Mouse (Mus musculus) embryonic facial prominence, embryonic 14.5 days (tissue): ENCODE measurements around the gene Lpcat3. TPM values are rescaled to one million over a fixed set of nuclear protein-coding genes. Genes with fewer than 3 reads are reported as not detected.

ENCODE experiments used
- ATAC-seq: fragments of 200-750 bp; cut with Nextera tagmentation; 2 replicates; pipeline ENCODE4 v1.8.0; 2017; ENCODE audit warnings: low read depth, moderate number of reproducible peaks, moderate TSS enrichment
- DNase-seq: peaks from one replicate; pipeline ENCODE4 v3.0.0-alpha.2; 2015; ENCODE audit warnings: low spot score
- H3K27ac ChIP-seq: fragments of 300-500 bp; sonication (generic); replicated peaks from 2 replicates; pipeline ENCODE4 v1.5.1; 2014; ENCODE audit warnings: low read depth, mild to moderate bottlenecking, low read length, moderate library complexity
- H3K27me3 ChIP-seq: fragments of 300-500 bp; sonication (generic); replicated peaks from 2 replicates; pipeline ENCODE4 v1.6.1; 2014; ENCODE audit warnings: low read length; ENCODE audit not compliant: control insufficient read depth, insufficient read depth
- H3K36me3 ChIP-seq: fragments of 300-500 bp; sonication (generic); 2 replicates; pipeline ENCODE4 v1.6.1; 2014; ENCODE audit warnings: low read length, mixed read lengths; ENCODE audit not compliant: control insufficient read depth, insufficient read depth
- H3K4me1 ChIP-seq: fragments of 300-500 bp; sonication (generic); 2 replicates; pipeline ENCODE4 v1.6.1; 2014; ENCODE audit warnings: antibody characterized with exemption, low read length; ENCODE audit not compliant: control insufficient read depth, insufficient read depth
- H3K4me2 ChIP-seq: fragments of 300-500 bp; sonication (generic); 2 replicates; pipeline ENCODE4 v1.6.1; 2014; ENCODE audit warnings: low read depth, mild to moderate bottlenecking, low read length, moderate library complexity, mixed read lengths
- H3K4me3 ChIP-seq: fragments of 300-500 bp; sonication (generic); 2 replicates; pipeline ENCODE4 v1.5.1; 2014; ENCODE audit warnings: low read depth, mild to moderate bottlenecking, low read length
- H3K9ac ChIP-seq: fragments of 300-500 bp; sonication (generic); 2 replicates; pipeline ENCODE4 v1.6.1; 2014; ENCODE audit warnings: low read depth, mild to moderate bottlenecking, low read length, moderate library complexity, mixed read lengths
- H3K9me3 ChIP-seq: fragments of 300-500 bp; sonication (generic); 2 replicates; pipeline ENCODE4 v1.6.1; 2016; ENCODE audit warnings: low read length; ENCODE audit not compliant: control insufficient read depth
- WGBS: fragments of 180-500 bp; shearing (Covaris S2); extraction: QIAGEN DNeasy Blood & Tissue Kit; methylation state at CpG from one replicate; pipeline ENCODE4 v1.1.7; 2014; 5-methylcytosine and 5-hydroxymethylcytosine counted together
- polyA plus RNA-seq: library from polyadenylated mRNA; unstranded; fragments of >200 nt; fragmentation: Nextera tagmentation; extraction: Ambion mirVana; gene quantifications from 2 replicates; pipeline ENCODE4 v1.2.1, GENCODE M21; 2014

Gene Lpcat3
- polyA plus RNA-seq, 1 experiment from 2014 or later = 48.1 TPM

DNA sequence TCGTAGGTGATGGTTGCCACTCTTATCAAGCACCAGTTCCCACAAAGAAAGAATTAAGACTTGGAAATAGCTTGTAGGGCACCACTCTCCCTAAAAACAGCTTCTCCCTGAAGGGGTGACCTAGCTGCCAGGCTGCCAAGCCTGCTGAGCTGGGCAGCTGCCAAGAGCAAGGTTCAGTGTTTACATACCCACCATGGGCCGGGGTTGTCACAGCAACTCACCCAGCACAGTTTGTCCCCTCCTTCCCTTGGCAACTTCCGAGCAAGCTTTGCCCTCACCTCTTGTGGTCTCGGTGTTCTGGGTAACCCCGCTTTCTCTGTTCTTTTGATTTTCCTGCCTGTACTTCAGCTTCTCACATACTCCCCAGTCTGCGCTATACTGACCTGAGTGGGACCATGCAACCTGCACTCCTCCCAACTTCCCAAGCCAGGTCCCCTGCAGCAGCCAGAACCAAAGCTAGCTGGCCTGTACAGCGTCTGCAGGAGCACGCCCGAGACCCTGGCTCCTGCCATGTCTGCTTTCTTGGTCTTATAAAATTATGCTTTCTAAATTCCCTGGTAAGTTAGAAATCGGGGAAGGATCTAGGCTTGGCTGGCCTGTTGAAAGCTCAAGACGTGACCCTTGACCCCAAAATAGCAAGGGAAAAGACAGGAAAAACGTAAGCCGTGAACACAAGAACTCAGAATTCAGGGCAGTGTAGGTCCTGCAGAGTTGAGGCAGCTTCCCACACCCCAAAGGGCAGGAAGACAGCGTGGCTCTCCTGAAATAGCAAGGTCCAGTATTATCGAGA lies 31.5 kb downstream of the Lpcat3 start:
- Histone ChIP-seq H3K27me3 (no peaks in the 10 kb centered on the region), H3K9me3 (no peaks in the 10 kb centered on the region), H3K9ac (no peak overlapping the region), H3K4me1 (peaks cover 6% of the 10 kb centered on the region; the same call in 1 of the 2 replicates), H3K36me3 (peaks cover 6% of the 10 kb centered on the region; the same call in 1 of the 2 replicates), H3K4me2 (no peak overlapping the region), H3K4me3 (no peak overlapping the region), H3K27ac (no peak overlapping the region)
- DNase-seq (peak; percentile 68), ATAC-seq (peak; percentile 55; the same call in 1 of the 2 replicates)
- WGBS = 62% methylated on average over 15 of the region's 15 CpGs

DNA sequence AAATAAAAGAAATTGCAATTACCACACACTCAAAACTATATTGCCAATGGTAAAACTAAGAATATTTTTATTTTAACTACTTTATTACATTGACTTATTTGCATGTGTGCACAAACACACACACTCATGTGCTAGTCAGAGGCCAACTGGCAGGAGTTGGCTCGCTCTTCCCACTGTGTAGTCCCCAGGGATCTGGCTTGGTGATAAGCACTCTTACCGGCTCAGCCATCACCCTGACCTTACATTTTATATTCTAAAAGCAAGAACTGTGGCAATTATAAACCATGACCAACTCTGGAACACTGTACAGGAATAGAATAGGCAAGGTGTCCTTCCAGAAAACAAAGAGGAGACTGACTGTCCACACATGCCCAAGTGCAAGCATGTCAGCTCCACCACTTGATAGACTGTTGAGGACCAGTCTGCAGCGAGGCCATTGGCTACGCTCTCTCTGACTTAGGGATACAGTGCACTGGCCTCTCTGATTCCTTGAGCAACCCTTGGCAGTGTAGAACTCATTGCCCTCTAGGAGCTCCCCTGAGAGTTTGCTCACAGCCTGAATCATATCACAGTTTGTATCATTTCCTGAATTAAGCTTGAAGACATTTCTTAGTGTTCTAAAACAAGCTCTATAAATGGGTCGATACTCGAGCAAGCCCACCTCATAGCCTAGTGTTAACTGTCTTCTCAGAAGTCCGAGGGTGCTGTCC lies 33.8 kb downstream of the Lpcat3 start:
- H3K4me2 ChIP-seq = no peak overlapping the region
- 88% methylated on average over 7 of the region's 7 CpGs for WGBS

DNA sequence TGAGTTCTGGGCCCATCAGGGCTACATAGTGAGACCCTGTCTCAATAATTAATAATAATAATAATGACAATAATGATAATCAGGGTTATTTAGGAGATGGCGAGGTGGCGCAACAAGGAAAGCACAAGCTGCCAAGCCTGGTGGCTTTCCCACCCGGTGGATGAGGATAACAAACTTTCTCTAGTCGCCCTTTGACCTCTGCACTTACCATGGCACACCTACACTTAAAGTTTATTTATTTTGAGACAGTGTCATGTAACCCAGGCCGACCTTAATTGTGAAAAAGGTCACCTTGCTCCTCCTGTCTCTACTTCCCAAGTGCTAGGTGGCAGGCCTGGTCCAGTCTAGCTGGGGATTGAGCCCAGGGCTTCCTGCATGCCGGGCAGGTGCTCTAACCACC lies 35.9 kb downstream of the Lpcat3 start:
- Histone ChIP-seq H3K9ac (no peak overlapping the region), H3K27me3 (no peaks in the 10 kb centered on the region), H3K27ac (no peak overlapping the region), H3K4me3 (no peak overlapping the region), H3K4me2 (no peak overlapping the region), H3K9me3 (no peaks in the 10 kb centered on the region), H3K4me1 (peaks cover 6% of the 10 kb centered on the region; the same call in 1 of the 2 replicates), H3K36me3 (peaks cover 50% of the 10 kb centered on the region)
- DNase-seq (no peak), ATAC-seq (no peak)
- 79% methylated on average over 6 of the region's 6 CpGs for WGBS

More for the DNA sequence above, 33.8 kb downstream of the Lpcat3 start:
- Histone ChIP-seq H3K4me3 (no peak overlapping the region), H3K9me3 (no peaks in the 10 kb centered on the region), H3K4me1 (peaks cover 6% of the 10 kb centered on the region; the same call in 1 of the 2 replicates), H3K27me3 (no peaks in the 10 kb centered on the region), H3K9ac (no peak overlapping the region), H3K36me3 (peaks cover 29% of the 10 kb centered on the region; the same call in 1 of the 2 replicates), H3K27ac (no peak overlapping the region)
- ATAC-seq = no peak
- DNase-seq = no peak

DNA sequence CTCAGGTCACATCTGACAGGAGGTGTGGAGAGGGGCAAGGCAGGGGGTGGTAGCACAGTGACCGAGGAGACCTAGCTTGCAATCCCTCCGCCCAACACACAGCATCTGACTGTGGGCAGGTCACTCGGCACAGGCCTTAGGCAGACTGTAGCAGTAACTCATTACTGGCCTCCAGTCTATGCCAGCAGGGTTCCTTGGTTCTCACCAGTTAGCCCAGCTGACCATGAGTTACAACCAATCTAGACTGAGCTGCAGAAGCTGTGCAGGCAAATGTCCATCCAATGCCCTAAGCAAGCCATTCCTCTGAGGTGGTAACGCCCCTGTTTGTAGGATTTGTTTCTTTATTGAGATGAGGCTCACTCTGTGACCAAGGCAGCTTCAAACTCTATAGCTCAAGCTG lies 36.5 kb downstream of the Lpcat3 start:
- no peak overlapping the region for H3K4me3 ChIP-seq
- H3K4me2 ChIP-seq = no peak overlapping the region
- peaks cover 56% of the 10 kb centered on the region for H3K36me3 ChIP-seq
- no peak overlapping the region for H3K9ac ChIP-seq
- peaks cover 2% of the 10 kb centered on the region; the same call in 1 of the 2 replicates for H3K4me1 ChIP-seq
- WGBS = 68% methylated on average over 4 of the region's 4 CpGs
- H3K27ac ChIP-seq = no peak overlapping the region
- H3K9me3 ChIP-seq = no peaks in the 10 kb centered on the region
- no peak for ATAC-seq
- H3K27me3 ChIP-seq = no peaks in the 10 kb centered on the region
- no peak for DNase-seq

DNA sequence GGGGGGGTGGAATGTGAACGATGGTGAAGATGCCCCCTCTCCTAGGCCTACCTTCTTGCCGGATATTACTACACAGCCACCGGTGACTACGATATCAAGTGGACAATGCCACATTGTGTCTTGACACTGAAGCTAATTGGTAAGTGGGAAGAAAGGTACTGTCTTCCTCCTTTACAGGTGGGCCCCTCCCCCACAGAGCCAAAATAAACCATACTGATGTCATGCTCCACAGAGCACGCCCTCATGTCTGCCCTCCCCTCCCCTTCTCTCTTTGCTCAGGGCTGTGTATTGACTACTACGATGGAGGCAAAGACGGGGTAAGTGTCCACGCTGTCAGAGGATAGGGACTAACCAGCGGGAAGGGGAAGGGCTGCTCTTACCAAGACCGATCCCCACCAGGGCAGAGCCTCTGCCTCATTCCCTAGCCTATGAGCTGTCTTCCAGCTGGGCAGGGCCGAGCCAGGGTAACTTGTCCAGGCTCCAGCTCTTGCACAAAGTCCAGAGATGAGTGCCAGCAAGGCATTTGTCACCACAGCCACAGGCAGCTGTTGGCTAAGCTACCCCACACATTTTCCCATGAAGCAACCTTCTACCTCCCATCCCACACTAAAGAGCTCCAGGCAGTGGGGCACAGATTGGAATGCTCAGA lies 37.3 kb downstream of the Lpcat3 start:
- WGBS = 71% methylated on average over 11 of the region's 11 CpGs
- peaks cover 64% of the 10 kb centered on the region for H3K36me3 ChIP-seq
- H3K4me1 ChIP-seq = no peaks in the 10 kb centered on the region
- no peak overlapping the region for H3K27ac ChIP-seq
- no peaks in the 10 kb centered on the region for H3K27me3 ChIP-seq
- no peak overlapping the region for H3K4me3 ChIP-seq
- DNase-seq (peak; percentile 61), ATAC-seq (peak; percentile 53)
- no peak overlapping the region for H3K9ac ChIP-seq
- H3K4me2 ChIP-seq = no peak overlapping the region
- no peaks in the 10 kb centered on the region for H3K9me3 ChIP-seq

DNA sequence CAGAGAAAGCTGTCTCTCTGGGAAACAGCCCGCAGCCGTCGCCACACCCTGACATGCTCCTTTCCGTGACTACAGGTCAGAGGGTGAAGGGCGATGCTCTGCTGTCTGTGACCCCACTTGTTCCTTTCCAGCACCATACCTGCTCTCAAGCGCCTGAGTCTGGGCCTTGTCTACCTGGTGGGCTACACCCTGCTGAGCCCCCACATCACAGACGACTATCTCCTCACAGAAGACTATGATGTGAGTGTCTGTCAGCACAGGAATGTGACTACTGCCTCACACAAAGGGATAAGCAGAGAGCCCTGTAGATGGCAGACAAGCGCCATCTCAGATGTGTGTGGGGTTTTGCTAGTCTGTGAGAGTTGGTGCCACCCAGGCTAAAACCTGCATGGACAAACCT lies 38.5 kb downstream of the Lpcat3 start:
- DNase-seq (no peak), ATAC-seq (no peak)
- H3K36me3 ChIP-seq = peaks cover 74% of the 10 kb centered on the region
- no peak overlapping the region for H3K27ac ChIP-seq
- H3K4me2 ChIP-seq = no peak overlapping the region
- H3K9ac ChIP-seq = no peak overlapping the region
- H3K9me3 ChIP-seq = no peaks in the 10 kb centered on the region
- H3K27me3 ChIP-seq = no peaks in the 10 kb centered on the region
- H3K4me1 ChIP-seq = no peaks in the 10 kb centered on the region
- 70% methylated on average over 8 of the region's 8 CpGs for WGBS
- no peak overlapping the region for H3K4me3 ChIP-seq

DNA sequence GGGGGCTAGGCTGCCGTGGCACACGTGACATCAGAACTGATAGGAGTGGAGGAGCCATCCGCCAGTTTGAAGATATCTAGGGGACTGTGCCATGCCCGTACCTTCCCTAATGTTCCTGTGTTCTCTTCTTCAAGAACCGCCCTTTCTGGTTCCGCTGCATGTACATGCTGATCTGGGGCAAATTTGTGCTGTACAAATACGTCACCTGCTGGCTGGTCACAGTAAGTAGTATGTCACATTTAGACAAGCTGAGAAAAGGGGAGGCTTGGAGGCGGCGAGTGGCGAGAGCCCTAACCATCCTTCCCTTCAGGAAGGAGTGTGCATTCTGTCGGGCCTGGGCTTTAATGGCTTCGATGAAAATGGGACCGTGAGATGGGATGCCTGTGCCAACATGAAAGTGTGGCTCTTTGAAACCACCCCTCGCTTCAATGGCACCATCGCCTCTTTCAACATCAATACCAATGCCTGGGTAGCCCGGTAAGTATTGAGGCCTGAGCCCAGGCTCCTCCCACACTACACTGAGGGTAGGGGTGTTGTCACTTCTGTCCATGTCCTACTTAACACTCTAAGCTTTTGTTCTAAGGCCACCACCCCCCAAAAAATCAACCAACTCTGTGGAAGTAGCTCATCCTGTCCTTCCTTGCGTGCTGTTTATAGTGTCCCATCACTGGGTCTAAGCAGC lies 39.4 kb downstream of the Lpcat3 start:
- 92% methylated on average over 17 of the region's 17 CpGs for WGBS
- Histone ChIP-seq H3K36me3 (peaks cover 78% of the 10 kb centered on the region), H3K27me3 (no peaks in the 10 kb centered on the region), H3K27ac (no peak overlapping the region), H3K9me3 (no peaks in the 10 kb centered on the region), H3K4me2 (no peak overlapping the region), H3K4me3 (no peak overlapping the region), H3K4me1 (no peaks in the 10 kb centered on the region), H3K9ac (no peak overlapping the region)
- no peak for DNase-seq
- no peak for ATAC-seq

DNA sequence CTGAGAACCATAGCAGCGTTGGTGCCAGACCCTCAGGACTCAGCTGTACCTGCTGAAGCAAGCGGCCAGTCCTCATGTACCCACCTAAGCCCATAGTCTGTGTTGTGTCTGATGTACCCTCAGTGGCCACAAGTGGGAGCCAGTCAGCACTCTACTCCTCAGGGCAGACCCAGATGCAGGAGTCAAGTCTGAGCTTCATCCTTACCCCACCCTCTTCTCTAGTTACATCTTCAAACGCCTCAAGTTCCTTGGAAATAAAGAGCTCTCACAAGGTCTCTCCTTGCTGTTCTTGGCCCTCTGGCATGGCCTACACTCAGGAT lies 39.9 kb downstream of the Lpcat3 start:
- Histone ChIP-seq H3K9ac (no peak overlapping the region), H3K27ac (no peak overlapping the region), H3K4me1 (no peaks in the 10 kb centered on the region), H3K36me3 (peaks cover 83% of the 10 kb centered on the region), H3K4me3 (no peak overlapping the region), H3K27me3 (no peaks in the 10 kb centered on the region), H3K4me2 (no peak overlapping the region), H3K9me3 (no peaks in the 10 kb centered on the region)
- ATAC-seq = peak; percentile 76
- DNase-seq = peak; percentile 75
- WGBS = 35% methylated on average over 3 of the region's 3 CpGs
